Mouse (Mus musculus): Measurements from ENCODE around the gene Aim2.

DNA sequence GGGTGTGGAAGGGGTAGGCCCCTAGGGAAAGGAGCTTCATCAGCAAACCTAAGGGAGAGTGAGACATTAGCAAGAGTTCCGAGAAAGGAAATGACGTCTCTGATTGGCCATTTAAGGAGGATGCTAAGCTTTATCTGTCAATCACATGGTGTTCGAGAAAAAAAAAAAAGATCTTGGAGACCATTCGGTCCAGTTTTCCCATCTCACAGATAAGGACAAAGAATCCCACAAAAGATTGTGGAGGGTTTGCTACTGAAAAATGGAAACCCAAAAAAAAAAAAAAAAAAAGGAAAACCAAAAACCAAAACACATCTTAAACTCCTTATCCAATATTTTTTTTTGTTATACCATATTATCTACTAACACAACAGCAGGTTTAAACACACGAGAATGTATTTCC lies 1.5 kb upstream of the Aim2 start:
- TF ChIP-seq CTCF (IDR thresholded peaks at IDR 0.05; ENCODE audit: low read depth) (no peak), EP300 (IDR thresholded peaks at IDR 0.05; ENCODE audit: low read depth) (no peak)

All from liver, postnatal 0 days (tissue).